Mouse (Mus musculus) embryonic fibroblast, embryonic 13.5 days (primary cell): Measurements from ENCODE around the gene 0610012G03Rik.

Experiments
- CTCF ChIP-seq: IDR thresholded peaks from 2 replicates; pipeline ENCODE4 v1.5.1; 2011; ENCODE audit warnings: mild to moderate bottlenecking, control low read depth, low read length, moderate library complexity, borderline replicate concordance; ENCODE audit not compliant: insufficient read depth
- POLR2A ChIP-seq: IDR thresholded peaks from 2 replicates; pipeline ENCODE4 v1.6.1; 2011; ENCODE audit warnings: low read depth, mild to moderate bottlenecking, control low read depth, low read length, moderate library complexity

GRCm38 (mm10) chr16:31933751-31934549 lies 14.3 kb downstream of the 0610012G03Rik start, which contains the start of gene Pigz:
- TF ChIP-seq CTCF (no peak), POLR2A (no peak)
